Mouse (Mus musculus): ENCODE results near the gene Itsn2. TPM values are rescaled to one million over a fixed set of nuclear protein-coding genes. Genes with fewer than 3 reads are reported as not detected.

Gene Itsn2
- polyA plus RNA-seq, 1 experiment from 2014 or later = 18.5 TPM

DNA sequence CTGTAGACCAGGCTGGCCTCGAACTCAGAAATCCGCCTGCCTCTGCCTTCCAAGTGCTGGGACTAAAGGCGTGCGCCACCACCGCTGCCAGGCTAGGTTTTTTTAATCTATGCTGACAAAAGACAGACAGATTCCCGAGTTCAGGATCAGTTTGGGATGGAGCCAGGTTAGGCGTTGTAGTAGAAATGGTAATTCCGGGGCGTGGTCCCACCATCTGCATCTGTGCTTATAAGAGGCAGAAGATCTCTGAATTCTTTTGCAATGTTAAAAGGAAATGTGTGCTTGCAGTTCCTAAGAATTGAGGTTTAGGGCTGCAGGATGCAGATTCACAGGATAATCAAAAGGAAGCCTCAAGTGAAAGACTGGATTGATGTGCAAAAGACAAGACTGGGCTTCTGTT, 35.5 kb upstream of the Itsn2 start:
- no peaks in the 10 kb centered on the region for H3K27me3 ChIP-seq (ENCODE audit: control insufficient read depth, insufficient read depth, low read length)
- no peak overlapping the region for H3K27ac ChIP-seq (ENCODE audit: low read depth, low read length)
- no peak overlapping the region for H3K4me3 ChIP-seq (ENCODE audit: low read depth, low read length)
- no peak overlapping the region for H3K4me2 ChIP-seq (ENCODE audit: low read depth, low read length, severe bottlenecking)
- H3K4me1 ChIP-seq (replicated peaks; ENCODE audit: control insufficient read depth, insufficient read depth, low read length) = no peaks in the 10 kb centered on the region
- H3K9me3 ChIP-seq (ENCODE audit: control insufficient read depth, low read length) = no peaks in the 10 kb centered on the region
- H3K9ac ChIP-seq (ENCODE audit: low read length) = no peak overlapping the region
- ATAC-seq (replicated peaks; ENCODE audit: low FRiP score) (no peak), DNase-seq (ENCODE audit: low spot score) (no peak)
- WGBS = 90% methylated on average over 9 of the region's 9 CpGs
- H3K36me3 ChIP-seq (ENCODE audit: control insufficient read depth, insufficient read depth, low read length) = no peaks in the 10 kb centered on the region

DNA sequence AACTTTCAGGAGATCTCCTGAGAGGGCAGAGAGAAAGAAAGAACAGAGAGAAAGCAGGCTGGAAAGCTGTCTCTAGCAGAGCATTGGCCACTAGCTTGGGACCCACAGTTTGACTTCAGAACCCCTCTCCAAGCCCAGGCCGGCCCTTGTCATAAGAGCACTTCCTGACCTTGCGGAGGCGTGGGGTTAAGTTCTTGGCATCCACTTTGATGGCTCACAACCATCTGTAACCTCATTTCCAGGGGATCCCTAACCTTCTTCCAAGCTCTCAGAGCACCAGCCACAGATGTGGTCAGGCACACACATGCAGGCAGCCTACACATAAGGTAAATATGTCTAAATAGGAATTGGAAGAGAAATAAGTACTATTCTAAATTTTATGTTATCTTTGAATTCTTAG, 35.0 kb upstream of the Itsn2 start:
- Histone ChIP-seq H3K27ac (ENCODE audit: low read depth, low read length) (no peak overlapping the region), H3K9ac (ENCODE audit: low read length) (no peak overlapping the region), H3K4me2 (ENCODE audit: low read depth, low read length, severe bottlenecking) (no peak overlapping the region), H3K9me3 (ENCODE audit: control insufficient read depth, low read length) (no peaks in the 10 kb centered on the region), H3K4me1 (replicated peaks; ENCODE audit: control insufficient read depth, insufficient read depth, low read length) (no peaks in the 10 kb centered on the region), H3K27me3 (ENCODE audit: control insufficient read depth, insufficient read depth, low read length) (no peaks in the 10 kb centered on the region), H3K36me3 (ENCODE audit: control insufficient read depth, insufficient read depth, low read length) (no peaks in the 10 kb centered on the region), H3K4me3 (ENCODE audit: low read depth, low read length) (no peak overlapping the region)
- 83% methylated on average over 3 of the region's 3 CpGs for WGBS
- ATAC-seq (replicated peaks; ENCODE audit: low FRiP score) (no peak), DNase-seq (ENCODE audit: low spot score) (no peak)

DNA sequence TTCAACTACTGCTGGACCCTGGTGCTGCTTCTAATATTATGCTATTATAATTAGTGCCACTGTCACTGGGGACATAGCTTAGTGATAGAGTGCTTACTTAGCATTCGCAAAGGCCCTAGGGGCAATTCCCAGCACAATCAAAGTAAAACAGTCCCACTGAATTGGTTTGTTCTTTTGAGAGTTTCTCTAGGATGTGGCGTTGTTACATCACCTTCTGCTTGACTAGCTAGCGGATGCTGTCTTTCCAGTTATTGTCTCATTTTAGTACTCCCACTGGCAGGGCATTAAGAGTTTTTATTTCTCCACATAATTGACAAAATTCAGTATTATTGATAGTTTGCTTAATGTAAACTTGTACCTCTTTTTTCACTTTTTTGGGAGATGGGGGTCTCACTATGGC, 34.4 kb upstream of the Itsn2 start:
- Histone ChIP-seq H3K36me3 (ENCODE audit: control insufficient read depth, insufficient read depth, low read length) (no peaks in the 10 kb centered on the region), H3K4me2 (ENCODE audit: low read depth, low read length, severe bottlenecking) (no peak overlapping the region), H3K27me3 (ENCODE audit: control insufficient read depth, insufficient read depth, low read length) (no peaks in the 10 kb centered on the region), H3K27ac (ENCODE audit: low read depth, low read length) (no peak overlapping the region), H3K9ac (ENCODE audit: low read length) (no peak overlapping the region), H3K9me3 (ENCODE audit: control insufficient read depth, low read length) (no peaks in the 10 kb centered on the region), H3K4me1 (replicated peaks; ENCODE audit: control insufficient read depth, insufficient read depth, low read length) (no peaks in the 10 kb centered on the region), H3K4me3 (ENCODE audit: low read depth, low read length) (no peak overlapping the region)
- ATAC-seq (replicated peaks; ENCODE audit: low FRiP score) = no peak
- 76% methylated on average over 3 of the region's 3 CpGs for WGBS
- no peak for DNase-seq (ENCODE audit: low spot score)

DNA sequence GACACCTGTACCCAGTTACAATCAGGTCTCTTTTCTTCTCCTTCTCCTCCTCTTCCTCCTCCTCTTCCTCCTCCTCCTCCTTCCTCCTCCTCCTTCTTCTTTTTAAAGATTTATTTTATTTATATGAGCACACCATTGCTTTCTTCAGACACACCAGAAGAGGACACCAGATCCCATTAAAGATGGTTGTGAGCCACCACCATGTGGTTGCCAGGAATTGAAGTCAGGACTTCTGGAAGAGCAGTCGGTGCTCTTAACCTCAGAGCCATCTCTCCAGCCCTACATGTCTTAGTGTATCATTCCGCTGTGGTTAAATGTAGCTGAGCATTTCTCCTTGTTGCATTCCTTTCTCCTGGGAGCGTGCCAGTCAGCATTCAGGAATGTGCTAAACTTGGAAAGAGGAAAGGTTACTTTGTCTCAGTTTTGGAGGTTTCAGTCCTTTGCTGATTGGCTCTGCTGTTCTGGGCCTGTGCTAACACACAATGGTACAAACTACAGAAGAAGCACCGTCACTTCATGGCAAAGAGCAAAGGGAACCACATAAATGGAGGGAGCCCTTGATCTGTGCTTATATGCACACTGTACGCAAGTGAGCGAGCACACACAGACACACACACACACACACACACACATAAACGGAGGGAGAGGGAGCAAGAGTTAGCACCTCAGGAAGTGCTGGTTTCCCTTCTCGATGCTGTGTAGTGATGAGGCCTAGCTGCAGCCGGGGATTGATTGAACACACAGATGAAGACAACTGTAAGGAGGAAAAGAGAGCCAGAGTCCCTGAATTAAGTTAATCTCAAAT, 33.8 kb upstream of the Itsn2 start:
- H3K4me1 ChIP-seq (replicated peaks; ENCODE audit: control insufficient read depth, insufficient read depth, low read length) = no peaks in the 10 kb centered on the region
- no peak overlapping the region for H3K4me2 ChIP-seq (ENCODE audit: low read depth, low read length, severe bottlenecking)
- no peak overlapping the region for H3K27ac ChIP-seq (ENCODE audit: low read depth, low read length)
- H3K4me3 ChIP-seq (ENCODE audit: low read depth, low read length) = no peak overlapping the region
- ATAC-seq (replicated peaks; ENCODE audit: low FRiP score) (no peak), DNase-seq (ENCODE audit: low spot score) (no peak)
- H3K9ac ChIP-seq (ENCODE audit: low read length) = no peak overlapping the region
- no peaks in the 10 kb centered on the region for H3K9me3 ChIP-seq (ENCODE audit: control insufficient read depth, low read length)
- H3K36me3 ChIP-seq (ENCODE audit: control insufficient read depth, insufficient read depth, low read length) = no peaks in the 10 kb centered on the region
- WGBS = 89% methylated on average over 9 of the region's 9 CpGs
- no peaks in the 10 kb centered on the region for H3K27me3 ChIP-seq (ENCODE audit: control insufficient read depth, insufficient read depth, low read length)

DNA sequence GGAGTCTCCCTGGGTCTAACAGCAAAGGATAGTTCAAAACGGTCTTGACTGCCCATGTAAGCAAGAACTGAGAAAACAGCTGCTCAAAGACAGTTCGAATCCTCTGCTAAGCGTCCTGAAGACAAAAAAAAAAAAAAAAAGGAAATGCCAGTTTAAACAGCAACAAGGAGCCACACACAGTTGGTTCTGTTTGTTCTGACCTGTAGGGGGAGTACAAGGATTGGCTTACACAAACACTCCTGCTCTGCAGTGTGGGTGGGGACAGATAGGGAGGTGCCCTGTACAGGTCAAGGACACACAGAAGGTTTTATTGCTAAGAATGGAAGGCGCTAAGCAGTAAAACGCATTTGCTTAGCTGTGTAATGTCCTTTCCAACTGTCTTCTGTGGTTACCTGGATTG, 20.6 kb upstream of the Itsn2 start:
- H3K36me3 ChIP-seq (ENCODE audit: control insufficient read depth, insufficient read depth, low read length) = no peaks in the 10 kb centered on the region
- H3K27ac ChIP-seq (ENCODE audit: low read depth, low read length) = no peak overlapping the region
- H3K9ac ChIP-seq (ENCODE audit: low read length) = no peak overlapping the region
- no peak for ATAC-seq (replicated peaks; ENCODE audit: low FRiP score)
- no peak overlapping the region for H3K4me3 ChIP-seq (ENCODE audit: low read depth, low read length)
- H3K27me3 ChIP-seq (ENCODE audit: control insufficient read depth, insufficient read depth, low read length) = no peaks in the 10 kb centered on the region
- no peaks in the 10 kb centered on the region for H3K4me1 ChIP-seq (replicated peaks; ENCODE audit: control insufficient read depth, insufficient read depth, low read length)
- 44% methylated on average over 5 of the region's 5 CpGs for WGBS
- H3K9me3 ChIP-seq (ENCODE audit: control insufficient read depth, low read length) = no peaks in the 10 kb centered on the region
- no peak for DNase-seq (ENCODE audit: low spot score)
- H3K4me2 ChIP-seq (ENCODE audit: low read depth, low read length, severe bottlenecking) = no peak overlapping the region

DNA sequence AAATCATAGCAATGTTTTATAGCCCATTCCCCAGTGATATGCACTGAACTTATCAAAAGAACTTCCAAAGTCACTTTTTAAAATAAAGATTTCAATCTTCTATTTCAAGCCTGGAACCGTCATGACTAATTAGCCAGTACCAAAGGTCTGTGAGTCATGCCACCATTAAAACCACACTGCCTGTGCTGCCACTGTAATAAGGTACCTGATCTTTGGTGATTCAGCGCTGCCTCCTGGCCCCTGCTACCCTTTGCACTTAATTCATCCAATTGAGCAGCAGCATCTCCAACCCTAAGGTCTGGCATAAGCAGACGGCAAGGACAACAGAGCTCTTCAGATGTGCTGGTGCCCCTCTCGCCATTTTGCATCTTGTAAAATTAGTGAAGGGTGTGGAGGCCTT, 18.4 kb upstream of the Itsn2 start:
- WGBS = 79% methylated on average over 4 of the region's 4 CpGs
- Histone ChIP-seq H3K4me3 (ENCODE audit: low read depth, low read length) (no peak overlapping the region), H3K9ac (ENCODE audit: low read length) (no peak overlapping the region), H3K36me3 (ENCODE audit: control insufficient read depth, insufficient read depth, low read length) (no peaks in the 10 kb centered on the region), H3K27me3 (ENCODE audit: control insufficient read depth, insufficient read depth, low read length) (no peaks in the 10 kb centered on the region), H3K27ac (ENCODE audit: low read depth, low read length) (no peak overlapping the region), H3K4me1 (replicated peaks; ENCODE audit: control insufficient read depth, insufficient read depth, low read length) (no peaks in the 10 kb centered on the region), H3K4me2 (ENCODE audit: low read depth, low read length, severe bottlenecking) (no peak overlapping the region), H3K9me3 (ENCODE audit: control insufficient read depth, low read length) (no peaks in the 10 kb centered on the region)
- ATAC-seq (replicated peaks; ENCODE audit: low FRiP score) = no peak
- no peak for DNase-seq (ENCODE audit: low spot score)

DNA sequence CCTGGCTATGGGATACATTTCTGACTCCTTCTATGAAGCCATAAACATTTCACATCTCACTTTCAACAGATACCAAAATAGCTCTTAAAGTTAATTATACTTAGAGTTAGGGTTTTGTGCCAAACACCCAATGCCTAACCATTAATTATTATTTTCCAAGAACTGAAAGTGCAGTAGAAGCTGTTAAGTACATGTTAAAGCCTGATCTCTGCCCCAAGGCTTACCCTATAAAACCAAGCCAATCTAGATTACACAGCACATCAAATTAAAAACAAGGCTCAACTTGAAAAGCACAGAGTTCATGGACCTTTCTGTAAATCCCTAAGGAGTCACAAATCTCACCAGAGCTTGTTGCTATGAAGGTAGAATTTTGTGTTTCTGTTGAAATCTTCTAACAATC, 10.1 kb upstream of the Itsn2 start:
- no peaks in the 10 kb centered on the region for H3K4me1 ChIP-seq (replicated peaks; ENCODE audit: control insufficient read depth, insufficient read depth, low read length)
- H3K27me3 ChIP-seq (ENCODE audit: control insufficient read depth, insufficient read depth, low read length) = no peaks in the 10 kb centered on the region
- no peak overlapping the region for H3K4me2 ChIP-seq (ENCODE audit: low read depth, low read length, severe bottlenecking)
- H3K4me3 ChIP-seq (ENCODE audit: low read depth, low read length) = no peak overlapping the region
- no peaks in the 10 kb centered on the region for H3K36me3 ChIP-seq (ENCODE audit: control insufficient read depth, insufficient read depth, low read length)
- no peak overlapping the region for H3K9ac ChIP-seq (ENCODE audit: low read length)
- H3K9me3 ChIP-seq (ENCODE audit: control insufficient read depth, low read length) = no peaks in the 10 kb centered on the region
- ATAC-seq (replicated peaks; ENCODE audit: low FRiP score) (no peak), DNase-seq (ENCODE audit: low spot score) (no peak)
- no peak overlapping the region for H3K27ac ChIP-seq (ENCODE audit: low read depth, low read length)

DNA sequence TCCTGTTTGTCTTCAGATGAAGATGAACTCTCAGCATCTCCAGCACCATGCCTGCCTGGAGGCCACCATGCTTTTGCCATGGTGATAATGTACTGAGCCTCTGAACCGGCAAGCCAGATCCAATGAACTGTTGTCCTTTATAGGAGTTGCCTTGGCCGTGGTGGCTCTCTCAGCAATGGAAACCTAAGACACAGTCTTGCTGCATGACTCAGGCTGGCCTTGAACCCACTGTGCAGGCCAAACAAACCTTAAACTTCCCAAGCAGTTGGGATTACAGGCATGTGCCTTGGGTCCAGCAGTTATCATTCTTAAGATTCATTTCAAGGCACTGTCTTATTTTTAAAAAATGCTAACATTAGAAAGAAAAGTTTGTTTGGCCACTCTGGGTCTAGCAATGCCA, 4.6 kb upstream of the Itsn2 start:
- Histone ChIP-seq H3K27me3 (ENCODE audit: control insufficient read depth, insufficient read depth, low read length) (no peaks in the 10 kb centered on the region), H3K4me2 (ENCODE audit: low read depth, low read length, severe bottlenecking) (no peak overlapping the region), H3K9me3 (ENCODE audit: control insufficient read depth, low read length) (no peaks in the 10 kb centered on the region), H3K4me1 (replicated peaks; ENCODE audit: control insufficient read depth, insufficient read depth, low read length) (no peaks in the 10 kb centered on the region), H3K4me3 (ENCODE audit: low read depth, low read length) (no peak overlapping the region), H3K27ac (ENCODE audit: low read depth, low read length) (no peak overlapping the region), H3K36me3 (ENCODE audit: control insufficient read depth, insufficient read depth, low read length) (no peaks in the 10 kb centered on the region), H3K9ac (ENCODE audit: low read length) (no peak overlapping the region)
- ATAC-seq (replicated peaks; ENCODE audit: low FRiP score) (no peak), DNase-seq (ENCODE audit: low spot score) (no peak)
- WGBS = 82% methylated on average over 2 of the region's 2 CpGs

DNA sequence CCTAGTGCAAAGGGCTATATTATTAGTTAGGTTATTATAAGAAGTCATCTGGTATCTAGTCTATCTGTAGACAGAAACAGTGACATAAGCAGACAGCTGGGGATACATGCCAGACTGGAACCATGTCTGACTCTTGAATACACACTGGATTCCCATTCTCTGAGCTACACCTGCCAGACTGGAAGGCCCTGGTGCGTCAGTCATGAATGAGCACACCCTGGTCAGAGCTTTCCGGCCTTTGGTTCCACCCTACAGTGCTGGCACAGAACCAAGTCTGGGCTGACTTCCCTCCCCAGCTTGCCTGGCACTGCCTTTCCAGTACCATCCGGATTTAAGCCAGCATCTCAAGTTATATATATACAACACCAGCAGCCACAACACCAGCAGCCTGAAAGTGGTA, 3.8 kb upstream of the Itsn2 start:
- no peak for DNase-seq (ENCODE audit: low spot score)
- no peak overlapping the region for H3K4me3 ChIP-seq (ENCODE audit: low read depth, low read length)

More for the DNA sequence above, 3.8 kb upstream of the Itsn2 start:
- H3K27me3 ChIP-seq (ENCODE audit: control insufficient read depth, insufficient read depth, low read length) = no peaks in the 10 kb centered on the region
- H3K9ac ChIP-seq (ENCODE audit: low read length) = no peak overlapping the region
- H3K4me2 ChIP-seq (ENCODE audit: low read depth, low read length, severe bottlenecking) = no peak overlapping the region
- H3K27ac ChIP-seq (ENCODE audit: low read depth, low read length) = no peak overlapping the region
- no peaks in the 10 kb centered on the region for H3K4me1 ChIP-seq (replicated peaks; ENCODE audit: control insufficient read depth, insufficient read depth, low read length)
- no peaks in the 10 kb centered on the region for H3K36me3 ChIP-seq (ENCODE audit: control insufficient read depth, insufficient read depth, low read length)
- H3K9me3 ChIP-seq (ENCODE audit: control insufficient read depth, low read length) = no peaks in the 10 kb centered on the region
- WGBS = 93% methylated on average over 3 of the region's 3 CpGs
- ATAC-seq (replicated peaks; ENCODE audit: low FRiP score) = no peak

Measured in forebrain, embryonic 11.5 days (tissue).